Mouse (Mus musculus) heart, adult 2 months (tissue): ENCODE data around the gene Fgd2. TPM values are rescaled to one million over a fixed set of nuclear protein-coding genes. Genes with fewer than 3 reads are reported as not detected.
A peak's percentile ranks its signal among the peaks of the same experiment; 100 is the strongest.
"Not testable (repeated sequence)": the region's sequence is repeated elsewhere in the genome, so short reads cannot be mapped to it uniquely, and the experiment has no call there.

Source experiments
- DNase-seq, 2 experiments: peaks; one replicate each; pipeline ENCODE4 v3.0.0; 2021
- H3K27ac ChIP-seq: fragments of 200-600 bp; 2 replicates; pipeline ENCODE4 v1.8.1; 2022
- H3K27me3 ChIP-seq: fragments of 200-500 bp; 2 replicates; pipeline ENCODE4 v1.6.1; 2012; ENCODE audit warnings: mild to moderate bottlenecking, low read length, inconsistent platforms, mixed read lengths; ENCODE audit not compliant: control insufficient read depth, insufficient read depth
- H3K36me3 ChIP-seq: fragments of 200-500 bp; 2 replicates; pipeline ENCODE4 v1.6.1; 2012; ENCODE audit warnings: low read length, inconsistent platforms; ENCODE audit not compliant: control insufficient read depth, insufficient read depth
- H3K4me1 ChIP-seq: fragments of 200-500 bp; 2 replicates; pipeline ENCODE4 v1.6.1; 2011; ENCODE audit warnings: low read length; ENCODE audit not compliant: control insufficient read depth, insufficient read depth
- H3K4me3 ChIP-seq: fragments of 200-600 bp; 2 replicates; pipeline ENCODE4 v1.8.1; 2022
- H3K79me2 ChIP-seq: fragments of 200-500 bp; replicated peaks from 2 replicates; pipeline ENCODE4 v1.6.1; 2012; ENCODE audit warnings: mild to moderate bottlenecking, inconsistent platforms, low read length, moderate library complexity, mixed read lengths; ENCODE audit not compliant: control insufficient read depth, insufficient read depth
- H3K9ac ChIP-seq: fragments of 200-500 bp; 2 replicates; pipeline ENCODE4 v1.6.1; 2012; ENCODE audit warnings: low read depth, mild to moderate bottlenecking, control low read depth, inconsistent platforms, low read length, mixed read lengths
- CTCF ChIP-seq: fragments of 200-600 bp; IDR thresholded peaks from 2 replicates; pipeline ENCODE4 v1.8.1; 2022; ENCODE audit warnings: antibody characterized with exemption, mild to moderate bottlenecking, moderate library complexity
- EP300 ChIP-seq: fragments of 200-500 bp; IDR thresholded peaks from 2 replicates; pipeline ENCODE4 v1.6.1; 2011; ENCODE audit warnings: low read depth, low read length, control low read depth; ENCODE audit not compliant: insufficient read depth
- POLR2A ChIP-seq: fragments of 200-500 bp; IDR thresholded peaks from 2 replicates; pipeline ENCODE4 v1.6.1; 2011; ENCODE audit warnings: mild to moderate bottlenecking, low read depth, low read length, control low read depth; ENCODE audit not compliant: insufficient read depth
- WGBS: fragments of 180-500 bp; shearing (Covaris S2); methylation state at CpG from one replicate; pipeline ENCODE4 v1.1.7; 2018; 5-methylcytosine and 5-hydroxymethylcytosine counted together
- intact Hi-C: fragments of 180-260 bp; cut with DNase I; formaldehyde crosslinking; loops from one replicate; pipeline ENCODE4 v1.15.1; 2025
- polyA plus RNA-seq: library from polyadenylated mRNA; depleted of rRNA; stranded (reverse); fragments of >200 nt; gene quantifications from 2 replicates; pipeline ENCODE4 v1.2.3, GENCODE M21; 2012
- total RNA-seq, 2 experiments: library from RNA; stranded (reverse); gene quantifications; 2 replicates each; pipeline ENCODE4 v1.2.3; 2021

The Fgd2 gene
- total and polyA plus RNA-seq, 3 experiments = 1.9 to 9.2 (median 2.4) TPM

- Histone ChIP-seq H3K27ac (no peak overlapping the region), H3K4me3 (no peak overlapping the region), H3K4me1 (peaks cover 1% of the 10 kb centered on the region), H3K9ac (no peak overlapping the region), H3K27me3 (no peaks in the 10 kb centered on the region), H3K79me2 (no peaks in the 10 kb centered on the region), H3K36me3 (no peaks in the 10 kb centered on the region)
- TF ChIP-seq CTCF (no peak), EP300 (no peak), POLR2A (no peak)
- WGBS = 46% methylated on average over 8 of the region's 8 CpGs
- intact Hi-C loops = no loop called here
- no peak for DNase-seq
These were observed 30.6 kb downstream of the Fgd2 start for GRCm38 (mm10) chr17:29391280-29391679.

GRCm38 (mm10) chr17:29393335-29394089 is 32.8 kb downstream of the Fgd2 start:
- no peaks in the 10 kb centered on the region for H3K36me3 ChIP-seq
- H3K9ac ChIP-seq = no peak overlapping the region
- H3K79me2 ChIP-seq = no peaks in the 10 kb centered on the region
- peak in 1 of 2 experiments; percentile 45 for DNase-seq
- H3K4me3 ChIP-seq = no peak overlapping the region
- no peak overlapping the region for H3K27ac ChIP-seq
- WGBS = 67% methylated on average over 14 of the region's 14 CpGs
- TF ChIP-seq CTCF = no peak
- no peak for TF ChIP-seq POLR2A
- no peak for TF ChIP-seq EP300
- H3K4me1 ChIP-seq = peaks cover 4% of the 10 kb centered on the region
- intact Hi-C loops = loop anchor here (2.0 kb wide), 1 partner anchor 13 kb away; no protein-coding TSS in a partner anchor
- no peaks in the 10 kb centered on the region for H3K27me3 ChIP-seq

- no peaks in the 10 kb centered on the region for H3K36me3 ChIP-seq
- 27% methylated on average over 9 of the region's 9 CpGs for WGBS
- DNase-seq = peak in 1 of 2 experiments; percentile 35
- peaks cover 9% of the 10 kb centered on the region for H3K4me1 ChIP-seq
- no peak overlapping the region for H3K4me3 ChIP-seq
- intact Hi-C loops = loop anchor here (2.0 kb wide), 1 partner anchor 13 kb away; no protein-coding TSS in a partner anchor
- H3K27ac ChIP-seq = 0 out of 2 replicates have a peak overlapping the region, but pooled peaks have one; percentile 52
- TF ChIP-seq POLR2A = no peak
- no peak for TF ChIP-seq CTCF
- no peak for TF ChIP-seq EP300
- H3K27me3 ChIP-seq = no peaks in the 10 kb centered on the region
- no peaks in the 10 kb centered on the region for H3K79me2 ChIP-seq
- H3K9ac ChIP-seq = no peak overlapping the region
These were observed 33.5 kb downstream of the Fgd2 start for GRCm38 (mm10) chr17:29394106-29394760.

- H3K27ac ChIP-seq = peak overlapping the region; percentile 52
- not testable (repeated sequence) for H3K79me2 ChIP-seq, DNase-seq, H3K27me3 ChIP-seq, H3K36me3 ChIP-seq, H3K4me3 ChIP-seq, H3K9ac ChIP-seq, H3K4me1 ChIP-seq
- WGBS = 74% methylated on average over 2 of the region's 2 CpGs
- intact Hi-C loops = loop anchor here (2.0 kb wide), 1 partner anchor 14 kb away; no protein-coding TSS in a partner anchor
These were observed 34.0 kb downstream of the Fgd2 start for GRCm38 (mm10) chr17:29394761-29395160.

GRCm38 (mm10) chr17:29395381-29395780 is 34.7 kb downstream of the Fgd2 start:
- intact Hi-C loops = loop anchor here (2.0 kb wide), 1 partner anchor 15 kb away; no protein-coding TSS in a partner anchor
- no peak overlapping the region for H3K9ac ChIP-seq
- no peaks in the 10 kb centered on the region for H3K79me2 ChIP-seq
- no peak for TF ChIP-seq POLR2A
- DNase-seq = peak; percentile 54 to 76
- peak overlapping the region; percentile 52 for H3K27ac ChIP-seq
- 47% methylated on average over 7 of the region's 7 CpGs for WGBS
- H3K4me3 ChIP-seq = no peak overlapping the region
- no peaks in the 10 kb centered on the region for H3K36me3 ChIP-seq
- peaks cover 9% of the 10 kb centered on the region for H3K4me1 ChIP-seq
- H3K27me3 ChIP-seq = no peaks in the 10 kb centered on the region

GRCm38 (mm10) chr17:29396056-29396799 is 35.5 kb downstream of the Fgd2 start:
- Histone ChIP-seq H3K9ac (no peak overlapping the region), H3K27ac (no peak overlapping the region), H3K4me3 (no peak overlapping the region), H3K79me2 (no peaks in the 10 kb centered on the region), H3K27me3 (no peaks in the 10 kb centered on the region), H3K4me1 (peaks cover 9% of the 10 kb centered on the region), H3K36me3 (no peaks in the 10 kb centered on the region)
- DNase-seq = no peak
- WGBS = 62% methylated on average over 6 of the region's 6 CpGs
- no peak for TF ChIP-seq CTCF
- no peak for TF ChIP-seq POLR2A
- no peak for TF ChIP-seq EP300
- intact Hi-C loops = no loop called here
